Mouse (Mus musculus) midbrain, embryonic 11.5 days (tissue): ENCODE results near the gene Vti1a. TPM values are rescaled to one million over a fixed set of nuclear protein-coding genes. Genes with fewer than 3 reads are reported as not detected.

Experiments
- ATAC-seq: fragments of 200-750 bp; cut with Nextera tagmentation; 2 replicates; pipeline ENCODE4 v1.8.0; 2017; ENCODE audit warnings: moderate TSS enrichment, moderate library complexity; ENCODE audit not compliant: low FRiP score
- DNase-seq: peaks from one replicate; pipeline ENCODE4 v3.0.0; 2015; ENCODE audit warnings: low spot score; ENCODE audit errors: missing footprints
- H3K27ac ChIP-seq: fragments of 300-500 bp; sonication (generic); 2 replicates; pipeline ENCODE4 v1.5.1; 2014; ENCODE audit warnings: low read depth, low read length
- H3K27me3 ChIP-seq: fragments of 300-500 bp; sonication (generic); 2 replicates; pipeline ENCODE4 v1.6.1; 2014; ENCODE audit warnings: mild to moderate bottlenecking, low read length, moderate library complexity, mixed read lengths; ENCODE audit not compliant: control insufficient read depth, insufficient read depth
- H3K36me3 ChIP-seq: fragments of 300-500 bp; sonication (generic); 2 replicates; pipeline ENCODE4 v1.6.1; 2014; ENCODE audit warnings: mild to moderate bottlenecking, low read length, moderate library complexity, mixed read lengths; ENCODE audit not compliant: control insufficient read depth, insufficient read depth
- H3K4me1 ChIP-seq: fragments of 300-500 bp; sonication (generic); 2 replicates; pipeline ENCODE4 v1.6.1; 2014; ENCODE audit warnings: low read length; ENCODE audit not compliant: control insufficient read depth, insufficient read depth
- H3K4me2 ChIP-seq: fragments of 300-500 bp; sonication (generic); 2 replicates; pipeline ENCODE4 v1.6.1; 2014; ENCODE audit warnings: mild to moderate bottlenecking, moderate library complexity
- H3K4me3 ChIP-seq: fragments of 300-500 bp; sonication (generic); 2 replicates; pipeline ENCODE4 v1.5.1; 2014; ENCODE audit warnings: low read depth, low read length
- H3K9ac ChIP-seq: fragments of 300-500 bp; sonication (generic); 2 replicates; pipeline ENCODE4 v1.6.1; 2014; ENCODE audit warnings: low read length
- H3K9me3 ChIP-seq: fragments of 300-500 bp; sonication (generic); 2 replicates; pipeline ENCODE4 v1.6.1; 2016; ENCODE audit warnings: low read length; ENCODE audit not compliant: control insufficient read depth
- WGBS: fragments of 180-500 bp; shearing (Covaris S2); extraction: QIAGEN DNeasy Blood & Tissue Kit; methylation state at CpG from one replicate; pipeline ENCODE4 v1.1.7; 2014; 5-methylcytosine and 5-hydroxymethylcytosine counted together
- polyA plus RNA-seq: library from polyadenylated mRNA; unstranded; fragments of >200 nt; fragmentation: Nextera tagmentation; extraction: Ambion mirVana; gene quantifications from 2 replicates; pipeline ENCODE4 v1.2.1, GENCODE M21; 2014

Vti1a gene
- polyA plus RNA-seq, 1 experiment from 2014 or later, result 27.1 TPM

GRCm38 (mm10) chr19:55541641-55542040, 225.5 kb downstream of the Vti1a start:
- ATAC-seq, result no peak
- no peaks in the 10 kb centered on the region for H3K27me3 ChIP-seq
- H3K4me1 ChIP-seq, result no peaks in the 10 kb centered on the region
- 82% methylated on average over 5 of the region's 5 CpGs for WGBS
- DNase-seq, result no peak
- no peak overlapping the region for H3K27ac ChIP-seq
- H3K4me3 ChIP-seq, result no peak overlapping the region
- H3K36me3 ChIP-seq, result no peaks in the 10 kb centered on the region
- no peaks in the 10 kb centered on the region for H3K9me3 ChIP-seq
- H3K4me2 ChIP-seq, result no peak overlapping the region
- no peak overlapping the region for H3K9ac ChIP-seq

DNA sequence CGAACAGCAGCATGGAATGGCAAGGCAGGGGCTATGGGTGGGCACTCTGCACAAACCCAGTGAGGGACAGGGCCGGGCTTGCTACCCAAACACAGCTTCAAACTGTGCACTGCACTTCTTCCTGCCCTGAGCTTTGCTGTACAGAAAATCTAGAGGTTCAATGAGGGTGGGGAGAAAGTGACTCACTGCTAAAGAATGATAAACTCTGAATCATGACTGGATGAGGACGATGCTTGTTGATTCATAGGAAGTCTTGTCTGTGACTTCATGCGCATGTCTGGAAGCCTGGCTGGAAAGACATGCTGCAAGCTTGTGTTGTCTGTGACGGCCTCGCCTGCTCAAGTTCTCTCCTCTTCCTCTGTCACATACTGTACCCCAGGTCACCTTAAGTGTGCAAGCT, 226.4 kb downstream of the Vti1a start:
- H3K36me3 ChIP-seq, result no peaks in the 10 kb centered on the region
- WGBS, result 83% methylated on average over 6 of the region's 6 CpGs
- no peak overlapping the region for H3K27ac ChIP-seq
- ATAC-seq (no peak), DNase-seq (no peak)
- no peaks in the 10 kb centered on the region for H3K9me3 ChIP-seq
- H3K27me3 ChIP-seq, result no peaks in the 10 kb centered on the region
- H3K4me3 ChIP-seq, result no peak overlapping the region
- no peak overlapping the region for H3K4me2 ChIP-seq
- H3K9ac ChIP-seq, result no peak overlapping the region
- H3K4me1 ChIP-seq, result no peaks in the 10 kb centered on the region

DNA sequence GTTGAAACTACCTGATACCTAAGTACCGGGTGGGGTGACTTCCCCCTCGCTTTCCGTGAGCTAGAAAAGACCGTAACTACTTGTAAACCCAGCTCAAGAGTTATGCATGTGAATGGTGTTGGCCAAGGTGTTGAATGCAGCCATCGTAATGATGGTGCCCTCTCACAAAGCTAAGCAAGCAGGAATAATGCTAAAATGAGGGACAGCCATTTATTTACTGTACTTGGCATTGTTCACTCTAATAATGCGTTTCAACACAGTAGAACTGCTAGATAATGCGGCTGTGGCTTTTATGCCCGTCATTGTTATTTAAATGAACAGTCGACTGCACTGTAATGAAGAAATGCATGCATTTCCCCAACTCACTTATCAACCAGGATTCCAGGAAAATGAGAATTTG, 227.1 kb downstream of the Vti1a start:
- DNase-seq, result no peak
- no peaks in the 10 kb centered on the region for H3K36me3 ChIP-seq
- no peak overlapping the region for H3K27ac ChIP-seq
- no peak overlapping the region for H3K9ac ChIP-seq
- no peak overlapping the region for H3K4me3 ChIP-seq
- no peak for ATAC-seq
- H3K9me3 ChIP-seq, result no peaks in the 10 kb centered on the region
- H3K27me3 ChIP-seq, result no peaks in the 10 kb centered on the region
- 85% methylated on average over 9 of the region's 9 CpGs for WGBS
- H3K4me1 ChIP-seq, result no peaks in the 10 kb centered on the region
- no peak overlapping the region for H3K4me2 ChIP-seq

- H3K9ac ChIP-seq, result no peak overlapping the region
- no peaks in the 10 kb centered on the region for H3K9me3 ChIP-seq
- H3K27ac ChIP-seq, result no peak overlapping the region
- no peaks in the 10 kb centered on the region for H3K36me3 ChIP-seq
- DNase-seq (no peak), ATAC-seq (no peak)
- 83% methylated on average over 5 of the region's 5 CpGs for WGBS
- no peak overlapping the region for H3K4me3 ChIP-seq
- no peaks in the 10 kb centered on the region for H3K27me3 ChIP-seq
- H3K4me1 ChIP-seq, result no peaks in the 10 kb centered on the region
- H3K4me2 ChIP-seq, result no peak overlapping the region
Measured at GRCm38 (mm10) chr19:55544498-55544897, 228.4 kb downstream of the Vti1a start.

DNA sequence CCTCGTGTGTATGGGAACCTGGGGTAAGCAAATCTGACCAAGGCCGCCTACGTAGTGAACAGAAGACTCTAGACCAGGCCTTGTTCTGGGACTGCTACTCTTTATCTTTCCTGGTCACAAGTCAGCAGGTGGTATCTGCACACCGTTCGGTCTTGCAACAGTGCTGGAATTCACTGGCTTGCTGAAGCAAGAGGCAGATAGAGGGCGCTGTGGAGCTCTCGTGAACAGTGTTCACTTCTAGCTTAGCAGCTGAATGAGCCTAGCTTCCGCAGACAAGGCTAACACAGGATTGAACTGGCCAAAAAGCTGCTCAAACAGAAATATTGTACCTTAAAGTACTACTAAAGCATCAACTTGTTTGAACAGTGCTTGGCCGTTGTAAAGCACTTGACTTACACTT, 229.4 kb downstream of the Vti1a start:
- Histone ChIP-seq H3K9ac (no peak overlapping the region), H3K4me2 (no peak overlapping the region), H3K4me3 (no peak overlapping the region), H3K4me1 (no peaks in the 10 kb centered on the region), H3K36me3 (no peaks in the 10 kb centered on the region), H3K27me3 (no peaks in the 10 kb centered on the region), H3K9me3 (no peaks in the 10 kb centered on the region), H3K27ac (no peak overlapping the region)
- ATAC-seq, result no peak
- DNase-seq, result peak; percentile 94
- 29% methylated on average over 9 of the region's 9 CpGs for WGBS

GRCm38 (mm10) chr19:55546009-55546528, 230.0 kb downstream of the Vti1a start:
- H3K27ac ChIP-seq, result no peak overlapping the region
- no peaks in the 10 kb centered on the region for H3K36me3 ChIP-seq
- H3K4me3 ChIP-seq, result no peak overlapping the region
- H3K4me2 ChIP-seq, result no peak overlapping the region
- H3K9ac ChIP-seq, result no peak overlapping the region
- WGBS, result 90% methylated on average over 13 of the region's 13 CpGs
- ATAC-seq (no peak), DNase-seq (no peak)
- H3K27me3 ChIP-seq, result no peaks in the 10 kb centered on the region
- no peaks in the 10 kb centered on the region for H3K9me3 ChIP-seq
- no peaks in the 10 kb centered on the region for H3K4me1 ChIP-seq

DNA sequence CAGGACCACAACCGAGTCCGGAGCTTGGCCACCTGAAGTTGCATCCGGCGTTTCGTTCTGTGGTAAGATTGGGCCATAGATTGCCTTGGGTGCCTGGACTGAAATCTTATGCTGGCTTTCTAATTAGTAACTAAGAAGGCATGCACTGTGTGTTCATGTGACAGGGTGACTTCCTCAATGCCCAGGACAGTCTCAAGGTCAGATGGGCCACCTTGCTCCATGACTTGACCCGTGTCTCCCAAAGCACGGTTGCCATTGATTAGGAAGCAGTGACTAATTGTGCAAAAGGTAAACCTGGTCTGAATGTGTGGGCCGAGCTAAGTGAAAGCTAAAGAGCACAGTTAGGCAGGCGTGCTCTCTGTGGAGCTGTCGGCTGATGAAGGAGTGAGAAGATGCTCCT, 232.1 kb downstream of the Vti1a start:
- ATAC-seq, result no peak
- Histone ChIP-seq H3K4me2 (no peak overlapping the region), H3K27ac (no peak overlapping the region), H3K27me3 (peaks cover 2% of the 10 kb centered on the region), H3K4me1 (0 out of 2 replicates have a peak, but pooled peaks cover 2% of the 10 kb centered on the region), H3K36me3 (no peaks in the 10 kb centered on the region), H3K9me3 (no peaks in the 10 kb centered on the region), H3K4me3 (no peak overlapping the region), H3K9ac (no peak overlapping the region)
- WGBS, result 90% methylated on average over 10 of the region's 10 CpGs
- DNase-seq, result no peak

GRCm38 (mm10) chr19:55548656-55549055, 232.6 kb downstream of the Vti1a start:
- ATAC-seq, result no peak

GRCm38 (mm10) chr19:55550176-55550575, 234.1 kb downstream of the Vti1a start:
- no peak overlapping the region for H3K4me3 ChIP-seq
- no peak overlapping the region for H3K27ac ChIP-seq
- no peaks in the 10 kb centered on the region for H3K36me3 ChIP-seq
- no peak overlapping the region for H3K4me2 ChIP-seq
- H3K27me3 ChIP-seq, result peaks cover 12% of the 10 kb centered on the region
- peaks cover 8% of the 10 kb centered on the region for H3K4me1 ChIP-seq
- WGBS, result 80% methylated on average over 6 of the region's 6 CpGs
- no peaks in the 10 kb centered on the region for H3K9me3 ChIP-seq
- DNase-seq (peak; percentile 74), ATAC-seq (no peak)
- no peak overlapping the region for H3K9ac ChIP-seq

More at GRCm38 (mm10) chr19:55548656-55549055, 232.6 kb downstream of the Vti1a start:
- Histone ChIP-seq H3K9ac (no peak overlapping the region), H3K27me3 (peaks cover 6% of the 10 kb centered on the region), H3K4me3 (no peak overlapping the region), H3K4me1 (peaks cover 2% of the 10 kb centered on the region; the same call in 1 of the 2 replicates), H3K9me3 (no peaks in the 10 kb centered on the region), H3K36me3 (no peaks in the 10 kb centered on the region), H3K4me2 (no peak overlapping the region), H3K27ac (no peak overlapping the region)
- no peak for DNase-seq
- 87% methylated on average over 10 of the region's 10 CpGs for WGBS
